Mouse (Mus musculus) heart, embryonic 16.5 days (tissue): ENCODE measurements at regions not wholly inside any gene's neighbourhood (a gene's known extent, or its start where the extent isn't known, plus 50 kb on each side); places are given as distances from the start of the nearest gene placed in this dataset.
A peak's percentile ranks its signal among the peaks of the same experiment; 100 is the strongest.

ENCODE experiments used
- ATAC-seq: fragments of 200-750 bp; cut with Nextera tagmentation; replicated peaks from 2 replicates; pipeline ENCODE4 v1.8.0; 2017; ENCODE audit warnings: moderate number of reproducible peaks; ENCODE audit not compliant: insufficient read depth, low FRiP score; ENCODE audit errors: extremely low read depth
- H3K27ac ChIP-seq: fragments of 300-500 bp; sonication (generic); 2 replicates; pipeline ENCODE4 v1.5.1; 2014; ENCODE audit warnings: mild to moderate bottlenecking, low read length, control low read depth, moderate library complexity
- H3K27me3 ChIP-seq: fragments of 300-500 bp; sonication (generic); 2 replicates; pipeline ENCODE4 v1.6.1; 2014; ENCODE audit warnings: low read length, mixed read lengths; ENCODE audit not compliant: control insufficient read depth, insufficient read depth
- H3K36me3 ChIP-seq: fragments of 300-500 bp; sonication (generic); 2 replicates; pipeline ENCODE4 v1.6.1; 2014; ENCODE audit not compliant: control insufficient read depth, insufficient read depth
- H3K4me1 ChIP-seq: fragments of 300-500 bp; sonication (generic); 2 replicates; pipeline ENCODE4 v1.6.1; 2014; ENCODE audit warnings: low read length, mixed read lengths; ENCODE audit not compliant: control insufficient read depth, insufficient read depth
- H3K4me2 ChIP-seq: fragments of 300-500 bp; sonication (generic); 2 replicates; pipeline ENCODE4 v1.6.1; 2014; ENCODE audit warnings: low read depth, mild to moderate bottlenecking, control low read depth, low read length
- H3K4me3 ChIP-seq: fragments of 300-500 bp; sonication (generic); 2 replicates; pipeline ENCODE4 v1.5.1; 2014; ENCODE audit warnings: mild to moderate bottlenecking, control low read depth, low read length
- H3K9ac ChIP-seq: fragments of 300-500 bp; sonication (generic); 2 replicates; pipeline ENCODE4 v1.6.1; 2014; ENCODE audit warnings: low read length, control low read depth
- H3K9me3 ChIP-seq: fragments of 300-500 bp; sonication (generic); replicated peaks from 2 replicates; pipeline ENCODE4 v1.6.1; 2016; ENCODE audit warnings: low read length; ENCODE audit not compliant: control insufficient read depth
- WGBS: fragments of 180-500 bp; shearing (Covaris S2); extraction: QIAGEN DNeasy Blood & Tissue Kit; methylation state at CpG from one replicate; pipeline ENCODE4 v1.1.7; 2014; 5-methylcytosine and 5-hydroxymethylcytosine counted together

- H3K27ac ChIP-seq: no peak overlapping the region; the same call in 1 of the 2 replicates
- no peak for ATAC-seq
- WGBS: 73% methylated on average over 7 of the region's 7 CpGs
- H3K4me1 ChIP-seq: peaks cover 9% of the 10 kb centered on the region; the same call in 1 of the 2 replicates
- no peaks in the 10 kb centered on the region for H3K9me3 ChIP-seq
- H3K4me3 ChIP-seq: no peak overlapping the region
- no peak overlapping the region for H3K9ac ChIP-seq
- no peaks in the 10 kb centered on the region for H3K27me3 ChIP-seq
- peak overlapping the region; percentile 58 for H3K4me2 ChIP-seq
- H3K36me3 ChIP-seq: no peaks in the 10 kb centered on the region
Observed at GRCm38 (mm10) chr10:117947911-117948310, 102.1 kb upstream of the Rap1b start.

DNA sequence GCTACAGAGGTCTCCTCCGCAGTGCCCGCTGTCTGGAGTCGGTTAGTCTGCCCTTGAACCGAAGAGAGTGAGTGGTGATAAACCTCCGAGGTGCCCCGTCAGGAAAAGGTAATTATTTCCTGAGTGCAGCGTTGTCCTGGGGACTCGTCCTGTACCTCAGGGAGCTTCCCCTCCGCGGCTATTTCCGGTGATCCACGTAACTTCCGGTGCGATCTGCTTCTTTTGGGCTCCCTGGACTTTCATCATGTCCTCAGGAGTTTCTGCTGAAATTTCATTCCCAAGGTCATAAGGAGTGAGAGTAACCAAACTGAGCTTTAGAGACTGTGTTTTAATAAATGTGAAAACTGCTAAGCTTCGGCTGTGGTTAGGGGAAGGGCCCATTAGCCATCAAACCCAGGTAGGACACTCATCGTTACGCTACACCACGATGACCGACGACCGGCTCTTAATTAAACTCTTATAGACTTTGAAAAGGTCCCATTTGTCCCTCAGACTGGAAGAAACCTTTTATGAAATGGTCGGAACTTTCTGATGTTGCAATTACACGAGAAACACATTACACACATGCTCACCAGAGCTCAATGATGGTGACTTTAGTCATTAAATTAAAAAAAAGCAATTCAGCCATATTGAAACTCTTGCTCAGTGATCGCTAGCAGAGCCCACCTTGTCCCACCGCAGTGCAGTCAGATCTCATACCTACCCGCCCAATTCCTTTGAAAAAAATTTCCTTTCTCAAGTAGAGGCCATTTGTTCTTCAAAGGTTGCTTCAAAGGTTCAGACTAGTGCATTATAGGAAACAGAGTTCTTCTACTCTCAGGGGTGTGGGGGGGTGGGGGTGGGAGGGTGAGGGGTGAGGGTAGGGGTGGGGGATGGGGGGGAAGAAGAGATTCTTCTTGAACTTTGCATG lies 106.5 kb upstream of the Rap1b start:
- H3K27ac ChIP-seq: no peak overlapping the region
- H3K4me2 ChIP-seq: peak overlapping the region; percentile 28; the same call in 1 of the 2 replicates
- H3K27me3 ChIP-seq: no peaks in the 10 kb centered on the region
- no peak for ATAC-seq
- peaks cover 4% of the 10 kb centered on the region; the same call in 1 of the 2 replicates for H3K4me1 ChIP-seq
- 65% methylated on average over 26 of the region's 26 CpGs for WGBS
- H3K4me3 ChIP-seq: no peak overlapping the region
- H3K9ac ChIP-seq: no peak overlapping the region
- H3K9me3 ChIP-seq: no peaks in the 10 kb centered on the region
- H3K36me3 ChIP-seq: no peaks in the 10 kb centered on the region

DNA sequence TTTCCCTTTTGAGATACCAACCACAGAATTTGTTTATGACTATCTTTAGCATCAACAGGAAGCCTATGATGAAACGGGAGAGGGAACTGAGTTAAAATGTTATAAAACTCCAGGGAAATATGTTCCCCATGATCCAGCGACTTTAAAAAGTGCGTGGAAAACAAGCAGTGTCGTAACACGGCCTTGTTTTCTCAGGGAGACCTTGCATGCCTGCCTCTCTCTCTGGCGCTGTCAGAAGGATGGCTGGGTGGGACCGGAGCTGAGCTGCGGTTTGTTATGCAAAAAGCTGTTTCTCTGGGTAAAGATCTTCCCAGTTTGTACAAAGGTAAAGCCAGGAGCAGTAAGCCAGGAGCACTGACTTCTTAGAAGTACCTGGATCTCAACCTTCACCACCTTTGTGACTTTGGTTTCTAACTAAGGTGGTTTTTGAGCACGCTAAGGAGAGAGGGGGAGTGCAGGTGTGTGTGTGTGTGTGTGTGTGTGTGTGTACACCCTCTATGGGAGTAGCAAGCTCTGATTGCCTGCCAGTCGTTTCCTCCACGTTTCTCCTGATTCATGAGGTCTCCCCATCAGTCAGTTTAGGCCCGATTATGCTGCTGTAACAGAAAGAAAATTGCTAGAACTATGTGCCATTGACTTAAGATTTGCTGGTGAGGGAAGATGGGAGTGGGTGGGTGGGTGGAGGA lies 107.3 kb upstream of the Rap1b start:
- Histone ChIP-seq H3K4me3 (no peak overlapping the region), H3K36me3 (no peaks in the 10 kb centered on the region), H3K27ac (no peak overlapping the region), H3K27me3 (no peaks in the 10 kb centered on the region), H3K9me3 (no peaks in the 10 kb centered on the region), H3K9ac (no peak overlapping the region), H3K4me1 (no peaks in the 10 kb centered on the region), H3K4me2 (no peak overlapping the region)
- no peak for ATAC-seq
- WGBS: 40% methylated on average over 12 of the region's 12 CpGs

GRCm38 (mm10) chr10:117956174-117956950 lies 110.5 kb upstream of the Rap1b start:
- H3K36me3 ChIP-seq: no peaks in the 10 kb centered on the region
- H3K9ac ChIP-seq: no peak overlapping the region
- no peak overlapping the region for H3K27ac ChIP-seq
- no peak for ATAC-seq
- no peak overlapping the region for H3K4me3 ChIP-seq
- H3K4me1 ChIP-seq: no peaks in the 10 kb centered on the region
- 78% methylated on average over 17 of the region's 17 CpGs for WGBS
- H3K27me3 ChIP-seq: no peaks in the 10 kb centered on the region
- H3K4me2 ChIP-seq: no peak overlapping the region
- no peaks in the 10 kb centered on the region for H3K9me3 ChIP-seq

DNA sequence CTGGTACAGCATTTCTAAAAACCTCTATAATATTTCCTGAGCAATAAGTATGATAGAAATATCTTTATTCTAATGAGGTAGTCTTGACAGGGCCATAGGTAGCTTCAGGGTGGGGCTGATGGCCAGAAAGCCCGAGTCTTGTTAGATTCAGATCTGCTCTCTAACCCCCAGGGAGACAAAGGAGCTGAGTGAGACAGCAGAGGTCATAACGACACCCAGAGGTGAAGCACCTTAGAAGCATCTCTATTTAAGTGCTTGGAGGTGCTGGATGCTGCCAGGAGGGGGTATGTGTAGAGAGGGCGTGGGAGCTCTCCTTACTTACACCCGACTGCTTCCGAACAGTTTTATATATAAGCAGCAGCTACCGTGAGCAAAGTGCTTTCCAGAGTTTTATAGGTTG lies 128.9 kb upstream of the Rap1b start:
- Histone ChIP-seq H3K4me2 (no peak overlapping the region), H3K9ac (no peak overlapping the region), H3K36me3 (no peaks in the 10 kb centered on the region), H3K9me3 (no peaks in the 10 kb centered on the region), H3K4me3 (no peak overlapping the region), H3K4me1 (no peaks in the 10 kb centered on the region), H3K27ac (no peak overlapping the region), H3K27me3 (no peaks in the 10 kb centered on the region)
- no peak for ATAC-seq
- WGBS: 65% methylated on average over 6 of the region's 6 CpGs

- no peaks in the 10 kb centered on the region for H3K4me1 ChIP-seq
- H3K36me3 ChIP-seq: no peaks in the 10 kb centered on the region
- H3K4me2 ChIP-seq: no peak overlapping the region
- WGBS: 85% methylated on average over 1 of the region's 1 CpGs
- no peaks in the 10 kb centered on the region for H3K27me3 ChIP-seq
- H3K9me3 ChIP-seq: no peaks in the 10 kb centered on the region
- H3K4me3 ChIP-seq: no peak overlapping the region
- ATAC-seq: no peak
- no peak overlapping the region for H3K27ac ChIP-seq
- no peak overlapping the region for H3K9ac ChIP-seq
Observed at GRCm38 (mm10) chr10:117975467-117975866, 129.6 kb upstream of the Rap1b start.

DNA sequence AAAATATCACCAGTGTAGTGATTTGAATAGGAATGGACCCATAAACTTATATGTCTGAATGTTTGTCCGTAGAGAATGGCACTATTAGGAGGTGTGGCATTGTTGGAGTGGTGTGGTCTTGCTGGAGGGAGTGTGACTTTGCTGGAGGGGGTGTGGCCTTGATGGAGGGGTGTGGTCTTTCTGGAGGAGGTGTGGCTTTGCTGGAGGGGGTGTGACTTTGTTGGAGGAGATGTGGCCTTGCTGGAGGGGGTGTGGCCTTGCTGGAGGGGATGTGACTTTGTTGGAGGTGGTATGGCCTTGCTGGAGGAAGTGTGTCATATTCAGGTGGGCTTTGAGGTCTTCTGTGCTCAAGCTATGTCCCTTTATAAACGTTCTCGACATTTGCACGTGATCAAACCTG lies 133.3 kb upstream of the Rap1b start:
- H3K4me2 ChIP-seq: no peak overlapping the region
- H3K9me3 ChIP-seq: no peaks in the 10 kb centered on the region
- no peaks in the 10 kb centered on the region for H3K27me3 ChIP-seq
- no peak overlapping the region for H3K9ac ChIP-seq
- no peak for ATAC-seq
- WGBS: 90% methylated on average over 4 of the region's 4 CpGs
- no peak overlapping the region for H3K4me3 ChIP-seq
- H3K36me3 ChIP-seq: no peaks in the 10 kb centered on the region
- no peak overlapping the region for H3K27ac ChIP-seq
- H3K4me1 ChIP-seq: peaks cover 7% of the 10 kb centered on the region

GRCm38 (mm10) chr10:117982611-117983210 lies 136.9 kb upstream of the Rap1b start:
- Histone ChIP-seq H3K36me3 (no peaks in the 10 kb centered on the region), H3K9me3 (no peaks in the 10 kb centered on the region), H3K9ac (peak overlapping the region; percentile 38; the same call in 1 of the 2 replicates), H3K4me1 (peaks cover 18% of the 10 kb centered on the region), H3K27me3 (no peaks in the 10 kb centered on the region), H3K4me2 (peak overlapping the region; percentile 22), H3K4me3 (no peak overlapping the region), H3K27ac (peak overlapping the region; percentile 83)
- 24% methylated on average over 8 of the region's 8 CpGs for WGBS
- peak; percentile 24; the same call in 1 of the 2 replicates for ATAC-seq
